Mouse (Mus musculus): ENCODE results near the gene Smco1.

The Smco1 gene

DNA sequence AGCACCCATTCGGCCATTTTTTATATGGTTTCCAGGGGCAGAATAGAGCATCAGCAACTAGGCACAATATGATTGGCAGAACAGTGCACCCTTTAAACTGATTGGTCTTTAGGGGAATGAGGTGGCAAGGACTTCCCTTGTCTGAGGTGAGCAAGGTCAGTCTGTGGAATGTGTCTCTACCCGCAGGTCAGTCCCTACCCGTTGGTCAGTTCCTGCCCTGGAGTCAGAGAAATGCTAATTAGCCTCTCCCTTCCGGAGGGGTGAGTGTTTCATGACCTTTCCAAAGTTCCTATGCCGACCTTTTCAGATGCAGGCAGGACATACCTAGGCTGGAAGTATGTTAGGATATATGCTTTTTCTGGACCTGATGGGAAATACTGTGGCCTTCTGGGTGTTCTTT is 41.1 kb downstream of the Smco1 start:
- in situ Hi-C loops (cut with MboI), result no loop called here

DNA sequence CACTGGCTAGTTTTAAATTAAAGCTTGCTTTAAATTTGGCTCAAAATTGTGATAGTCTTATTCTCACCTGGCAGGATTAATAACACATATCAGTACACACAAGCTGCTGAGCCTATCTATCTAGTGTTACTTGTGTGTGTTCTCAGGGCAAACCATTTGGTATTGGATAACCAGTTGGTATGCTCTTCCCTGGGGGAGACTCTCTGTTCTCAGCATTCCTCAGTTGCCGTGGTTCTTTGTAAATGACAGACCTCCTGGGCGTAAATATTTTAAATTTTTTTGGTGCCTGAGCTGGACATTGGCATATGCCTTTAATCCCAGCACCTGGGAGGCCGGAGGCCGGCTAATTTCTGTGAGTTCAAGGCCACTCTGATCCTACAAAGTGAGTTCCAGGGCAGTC is 41.6 kb downstream of the Smco1 start:
- in situ Hi-C loops (cut with MboI), result no loop called here

DNA sequence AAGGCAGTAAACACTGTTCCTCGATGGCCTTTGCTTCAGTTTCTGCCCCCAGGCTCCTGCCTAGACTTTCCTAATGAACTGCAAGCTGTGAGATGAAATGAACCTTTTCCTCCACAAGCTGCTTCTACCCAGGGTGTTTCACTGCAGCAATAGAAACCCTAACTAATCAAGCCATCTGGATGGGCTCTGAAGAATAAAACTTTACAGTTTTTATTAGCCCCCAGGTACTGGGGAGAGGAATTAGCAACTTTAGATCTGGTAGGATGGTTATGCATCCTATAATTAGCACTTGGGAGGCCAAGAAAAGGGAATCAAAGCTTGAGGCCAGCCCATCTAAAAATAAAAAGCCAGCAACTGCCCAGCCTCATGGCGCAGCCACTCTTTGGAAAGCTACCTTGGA is 45.3 kb downstream of the Smco1 start:
- in situ Hi-C loops (cut with MboI), result no loop called here

DNA sequence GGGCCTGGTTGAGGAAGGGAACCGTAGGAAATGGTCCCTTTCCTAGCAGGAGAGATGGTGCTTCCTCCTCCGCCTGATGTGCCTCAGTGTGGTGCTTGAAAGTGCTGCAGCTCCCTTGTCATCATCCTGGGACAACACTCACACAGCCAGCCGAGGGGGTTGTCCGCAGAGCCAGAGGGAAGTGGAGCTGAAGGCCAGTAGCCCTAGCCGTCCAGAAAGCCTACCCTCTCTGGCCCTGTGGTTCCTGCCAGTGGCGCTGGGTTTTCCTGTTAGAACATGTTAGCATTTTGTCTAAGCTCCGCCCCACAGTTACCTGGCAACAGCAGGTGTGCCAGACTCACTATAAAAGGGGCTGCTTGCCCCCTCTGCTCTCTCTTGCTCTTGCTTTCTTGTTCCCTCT is 52.7 kb downstream of the Smco1 start:
- in situ Hi-C loops (cut with MboI), result no loop called here
